Mouse (Mus musculus) right cerebral cortex, postnatal 4 days (tissue): ENCODE data around the gene F13a1.

Experiments used
- DNase-seq: peaks from one replicate; pipeline ENCODE4 v3.0.0-alpha.2; 2022

Gene F13a1

GRCm38 (mm10) chr13:36941891-36942290 lies 108.2 kb downstream of the F13a1 start:
- no peak for DNase-seq

GRCm38 (mm10) chr13:36932066-36932465 lies 118.0 kb downstream of the F13a1 start:
- DNase-seq, result no peak

GRCm38 (mm10) chr13:36919737-36920136 lies 130.3 kb downstream of the F13a1 start:
- no peak for DNase-seq

GRCm38 (mm10) chr13:36903885-36904284 lies 146.2 kb downstream of the F13a1 start:
- DNase-seq, result no peak

GRCm38 (mm10) chr13:36903447-36903846 lies 146.6 kb downstream of the F13a1 start:
- no peak for DNase-seq

GRCm38 (mm10) chr13:36901603-36902002 lies 148.4 kb downstream of the F13a1 start:
- DNase-seq, result no peak

- DNase-seq, result no peak
Observed at GRCm38 (mm10) chr13:36901016-36901415, 149.0 kb downstream of the F13a1 start.

DNA sequence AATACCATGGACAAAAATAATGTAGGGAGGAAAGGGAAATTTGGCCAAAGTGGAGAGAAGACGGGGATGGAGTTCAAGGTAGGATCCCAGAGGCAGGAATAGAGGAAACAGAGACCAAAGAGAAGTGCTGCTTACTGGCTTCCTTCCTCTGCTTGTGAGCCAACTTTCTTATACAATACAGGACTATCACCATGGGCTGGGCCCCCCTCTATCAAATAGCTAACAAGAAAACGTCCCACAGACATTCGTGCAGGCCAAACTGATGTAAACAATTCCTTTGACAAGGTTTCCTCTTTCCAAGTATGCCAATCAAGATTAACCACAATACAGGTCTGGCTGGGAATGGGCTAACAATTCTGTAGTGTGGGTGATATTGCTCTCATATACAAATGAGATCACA lies 154.0 kb downstream of the F13a1 start:
- no peak for DNase-seq

- no peak for DNase-seq
Observed at GRCm38 (mm10) chr13:36893762-36894161, 156.3 kb downstream of the F13a1 start.

DNA sequence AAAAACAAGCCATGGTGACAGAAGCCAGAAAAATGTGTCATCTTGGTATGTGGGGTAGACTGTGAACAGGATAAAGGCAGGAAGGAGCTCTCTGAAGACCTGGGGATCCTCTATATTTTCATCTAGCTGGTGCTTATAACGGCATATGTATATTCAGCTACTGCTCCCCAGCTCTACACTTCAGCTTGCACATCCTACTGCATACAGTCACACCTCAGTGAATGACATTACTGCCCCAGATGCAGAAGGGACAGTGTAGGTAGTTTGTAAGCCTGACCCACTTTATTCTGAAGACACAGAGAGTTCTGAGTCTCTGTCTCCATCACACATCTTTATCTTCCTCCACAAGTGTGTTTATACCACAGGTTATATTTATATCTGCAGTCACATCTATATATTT lies 157.8 kb downstream of the F13a1 start:
- DNase-seq, result no peak

DNA sequence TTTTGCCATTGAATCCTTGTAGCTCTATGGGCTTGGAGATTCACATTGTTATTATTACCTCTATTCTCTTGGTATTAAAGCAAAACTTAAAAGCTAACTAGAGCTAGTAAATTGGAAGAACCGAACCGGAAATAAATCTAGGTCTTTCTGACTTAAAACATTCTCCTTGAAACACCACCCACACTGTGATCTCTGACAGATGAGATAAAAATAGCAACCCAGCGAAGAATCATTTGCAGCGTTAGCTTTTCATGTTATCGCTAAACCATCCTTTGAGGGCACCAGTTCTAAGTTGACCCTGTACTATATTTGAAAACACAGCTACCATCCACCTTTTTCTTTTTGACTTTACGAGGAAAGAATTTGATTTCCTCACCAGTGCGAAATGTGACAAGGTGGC lies 164.1 kb downstream of the F13a1 start:
- no peak for DNase-seq

GRCm38 (mm10) chr13:36839111-36839510 lies 210.9 kb downstream of the F13a1 start:
- no peak for DNase-seq
